Mouse (Mus musculus) retina, adult 2 months (tissue): ENCODE data around the gene Stoml2.

Experiments used
- DNase-seq: peaks from one replicate; pipeline ENCODE4 v3.0.0-alpha.2; 2012; ENCODE audit warnings: low read depth, low spot score

Stoml2 gene

DNA sequence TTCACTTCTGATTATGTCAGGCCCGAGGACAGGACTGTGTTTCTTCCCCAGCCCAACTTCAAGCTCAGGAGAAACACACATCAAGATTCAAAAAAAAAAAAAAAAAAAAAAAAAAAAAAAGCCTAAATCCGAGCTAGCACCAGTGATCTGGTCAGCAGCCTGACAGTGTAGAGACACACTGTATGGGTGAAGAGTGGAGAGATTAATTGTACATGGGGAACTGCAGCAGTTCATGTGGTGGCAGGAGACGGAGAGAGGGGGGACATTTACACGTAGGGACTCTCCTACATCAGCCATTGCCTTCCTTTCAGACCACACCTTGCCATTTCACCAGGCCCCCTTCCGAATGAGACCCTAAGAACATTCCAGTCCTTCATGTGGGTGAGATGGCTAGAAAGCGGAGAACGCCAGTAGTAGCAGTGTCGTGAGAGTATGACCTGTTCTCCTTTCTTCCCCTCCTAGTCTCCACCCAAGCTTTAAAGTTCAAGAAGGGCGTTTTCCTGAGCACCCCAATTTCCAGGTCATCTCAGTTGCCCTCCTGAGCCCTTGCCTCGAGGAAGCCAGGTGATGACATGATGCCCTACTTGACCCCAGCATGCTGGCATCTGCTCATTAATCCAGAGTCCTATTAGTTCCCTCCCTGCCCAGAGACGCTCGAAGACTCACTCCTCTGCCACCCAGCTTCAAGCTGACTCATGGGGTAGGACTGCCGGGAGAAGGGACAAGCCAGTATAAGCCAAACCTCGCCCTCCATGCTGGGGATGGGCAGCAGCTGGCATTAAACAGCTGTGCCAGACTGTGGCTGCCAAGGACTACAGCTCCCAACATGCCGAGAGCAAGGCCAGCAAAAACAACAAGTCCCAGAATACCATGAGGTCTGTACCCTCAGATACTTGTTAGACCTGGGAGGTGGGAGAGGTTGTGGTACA lies 7.3 kb upstream of the Stoml2 start:
- DNase-seq: no peak

GRCm38 (mm10) chr4:43037860-43038566 lies 6.5 kb upstream of the Stoml2 start:
- no peak for DNase-seq

DNA sequence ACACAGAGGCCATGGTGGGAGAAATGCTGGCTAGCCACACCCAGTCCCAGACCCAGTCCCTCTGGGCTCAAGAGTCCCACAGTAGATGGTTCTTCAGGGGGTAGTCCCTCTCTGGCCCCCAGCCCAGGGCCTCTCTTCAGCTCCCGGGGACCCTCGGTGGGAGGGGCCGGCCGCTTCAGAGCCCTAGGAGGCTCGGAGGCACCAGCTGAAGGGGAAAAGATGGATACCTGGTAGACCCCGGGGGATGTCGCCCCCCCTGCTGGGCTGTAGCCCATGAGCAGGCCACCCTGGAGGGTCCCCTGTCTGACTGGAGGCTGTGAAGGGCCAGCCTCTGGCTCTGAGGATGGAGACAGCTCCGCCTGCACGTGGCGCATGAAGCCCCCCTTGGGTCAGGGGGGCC lies 4.8 kb upstream of the Stoml2 start:
- no peak for DNase-seq

DNA sequence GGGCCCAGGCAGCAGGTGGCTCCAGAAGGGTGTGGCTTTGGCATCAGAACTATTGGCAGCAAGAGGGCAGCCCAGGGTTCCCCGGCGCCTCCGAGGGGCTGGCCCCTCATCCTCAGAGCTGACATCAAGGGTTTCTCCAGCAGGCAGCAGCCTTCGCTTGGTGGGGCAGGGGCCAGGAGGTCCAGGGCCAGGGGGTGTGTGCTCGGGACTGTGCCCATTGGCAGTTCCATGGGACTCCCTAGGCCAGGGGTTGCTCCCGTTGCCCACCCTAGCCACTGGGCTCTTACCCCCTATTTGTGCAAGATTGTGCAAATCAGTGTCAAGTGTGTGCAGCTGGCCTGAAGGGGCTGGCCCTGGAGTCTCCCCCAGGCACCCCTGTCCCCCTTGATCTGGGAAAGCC lies 4.3 kb upstream of the Stoml2 start:
- no peak for DNase-seq

DNA sequence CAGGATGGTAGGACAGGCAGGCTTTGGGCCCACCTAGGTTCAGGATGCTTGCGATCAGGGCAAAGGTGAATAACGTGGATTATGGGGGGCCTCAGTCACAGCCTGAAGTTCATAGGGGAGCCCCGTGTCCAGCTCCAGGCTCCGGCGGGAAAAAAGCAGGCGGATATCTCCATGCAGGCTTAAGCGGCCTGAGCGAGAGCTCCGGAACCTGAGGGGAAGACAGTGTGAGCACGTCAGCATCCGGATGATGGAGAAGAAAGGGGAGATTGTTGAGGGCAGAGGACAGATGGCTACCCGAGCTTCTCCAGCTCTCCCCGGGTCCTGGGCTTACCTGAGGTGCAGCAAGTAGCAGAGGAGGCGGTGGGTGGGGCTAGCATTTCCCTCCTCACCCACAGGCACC lies 2.0 kb upstream of the Stoml2 start:
- no peak for DNase-seq

DNA sequence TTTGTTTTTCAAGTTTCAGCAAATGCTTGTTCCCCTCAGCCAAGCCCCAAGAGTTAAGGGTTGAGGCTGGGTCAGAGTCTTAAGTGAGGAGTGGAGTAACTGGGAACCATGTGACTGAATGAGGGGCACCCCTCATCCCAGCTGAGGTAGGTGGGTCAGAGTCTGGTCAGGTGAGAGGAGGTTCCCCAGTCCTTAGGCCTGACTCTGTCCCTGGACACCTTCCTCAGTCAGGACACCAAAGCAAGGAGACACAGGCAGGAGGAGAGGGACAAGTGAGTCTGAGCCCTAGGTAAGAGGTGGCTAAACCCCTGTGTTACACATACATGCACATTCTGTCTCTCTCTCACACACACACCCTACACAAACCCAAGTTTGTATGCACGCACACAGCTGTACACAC lies 991 bp upstream of the Stoml2 start:
- no peak for DNase-seq

- no peak for DNase-seq
Observed at GRCm38 (mm10) chr4:43030780-43031230, 705 bp downstream of the Stoml2 start.

DNA sequence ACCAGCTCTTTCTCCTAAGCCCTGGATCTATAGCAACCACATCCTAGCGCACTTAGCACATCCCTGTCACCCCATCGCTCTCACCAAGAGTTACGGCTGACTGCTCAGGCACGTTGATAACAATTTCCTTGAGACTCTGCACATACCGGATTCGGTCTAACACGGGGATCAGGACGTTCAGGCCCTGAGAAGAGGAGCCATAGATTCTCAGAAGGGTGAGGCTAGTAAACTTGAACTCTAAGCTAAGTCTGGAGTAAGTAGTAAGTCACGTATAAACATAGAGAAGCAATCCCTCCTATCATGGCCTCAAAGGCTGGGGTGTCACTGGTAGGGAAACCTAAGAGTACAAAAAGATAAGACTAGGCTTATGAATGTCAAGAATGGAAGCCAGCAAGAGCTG lies 1.2 kb downstream of the Stoml2 start:
- DNase-seq: no peak

GRCm38 (mm10) chr4:43029749-43030148 lies 1.8 kb downstream of the Stoml2 start:
- DNase-seq: no peak

GRCm38 (mm10) chr4:43029121-43029520 lies 2.4 kb downstream of the Stoml2 start:
- DNase-seq: no peak

DNA sequence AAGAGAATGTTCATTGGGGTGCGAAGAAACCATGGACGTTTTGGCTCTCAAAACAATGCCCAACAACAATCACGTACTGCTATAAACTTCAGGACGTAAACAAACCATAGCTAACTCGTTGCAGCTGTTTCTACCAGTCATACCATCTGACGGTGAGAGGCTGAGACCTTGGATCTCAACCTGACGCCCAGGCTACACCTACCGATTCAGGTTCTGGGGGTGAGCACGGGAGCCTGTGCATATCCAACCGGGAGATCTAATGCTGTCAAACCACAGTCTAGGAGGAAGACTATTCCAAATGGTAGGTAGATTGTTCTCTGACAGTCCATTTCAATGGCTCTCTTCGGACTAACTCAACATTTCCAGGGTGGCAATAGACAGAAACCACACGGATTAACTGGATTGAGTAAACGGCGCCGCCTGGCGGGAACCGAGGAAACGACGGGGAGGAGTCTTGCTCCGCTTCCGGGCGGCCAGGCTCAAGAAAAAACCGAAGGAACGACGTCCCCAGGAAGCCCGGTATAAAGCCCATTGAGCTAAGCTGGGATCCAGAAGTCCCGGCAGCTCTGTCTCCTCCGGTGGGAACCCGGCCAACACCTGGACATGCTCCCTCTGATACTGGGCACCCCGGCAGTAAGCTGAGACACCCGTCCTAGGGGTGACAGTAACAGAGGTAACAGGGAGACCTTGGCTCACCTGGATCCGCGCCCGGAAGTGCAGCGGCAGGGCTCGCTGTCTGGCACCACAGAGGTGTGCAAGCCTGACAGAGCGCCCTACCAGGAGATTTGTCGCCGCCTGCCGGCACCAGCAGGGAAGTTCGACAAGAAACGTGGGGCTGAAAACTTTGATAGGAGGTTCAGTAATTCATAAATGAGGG lies 6.2 kb downstream of the Stoml2 start, which contains the start of gene Pigo:
Gene Pigo (minus strand): TSS at position 736 of the 877 bp plus-strand sequence.
- peak; percentile 82 for DNase-seq

DNA sequence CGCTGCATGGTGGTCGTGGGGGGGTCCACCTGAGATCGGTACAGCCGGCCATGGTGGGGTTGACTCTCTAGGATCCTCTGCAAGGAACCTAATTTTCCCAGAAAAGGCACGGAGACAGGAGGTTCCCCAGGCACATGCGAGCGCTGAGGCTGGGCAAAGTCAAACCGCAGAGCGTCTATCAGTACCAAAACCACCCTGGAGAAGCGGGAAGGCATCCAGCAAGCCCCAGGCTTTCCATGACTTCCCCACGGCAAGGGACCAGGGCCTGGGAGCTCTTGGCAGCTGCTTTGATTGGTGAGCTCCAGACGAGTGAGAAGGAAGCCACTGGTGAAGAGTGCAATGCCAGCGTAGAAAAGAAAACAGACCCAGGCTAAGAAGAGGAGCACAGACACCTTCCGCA lies 6.8 kb downstream of the Stoml2 start:
- no peak for DNase-seq

- DNase-seq: no peak
Observed at GRCm38 (mm10) chr4:43021341-43021740, 10.2 kb downstream of the Stoml2 start.

DNA sequence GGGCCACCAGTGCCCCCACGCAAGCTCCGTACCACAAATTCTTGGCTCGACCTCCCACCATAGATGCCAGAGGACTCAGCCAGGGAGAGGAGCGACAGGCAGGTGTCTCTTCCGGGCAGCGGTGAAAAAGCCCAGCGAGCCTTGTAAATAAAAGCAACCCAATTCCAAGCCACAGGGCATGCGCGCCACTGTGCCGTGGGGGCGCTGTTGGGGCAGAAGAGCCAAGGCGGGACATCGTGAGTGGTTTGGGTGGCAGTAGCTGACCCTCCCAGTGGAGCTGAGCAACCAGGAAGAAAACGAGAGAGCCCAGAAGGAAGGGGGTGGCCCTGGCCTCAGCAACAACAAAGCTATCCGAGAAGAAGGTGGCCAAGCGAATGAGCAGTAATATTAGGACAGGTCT lies 10.6 kb downstream of the Stoml2 start:
- DNase-seq: no peak

- no peak for DNase-seq
Observed at GRCm38 (mm10) chr4:43019641-43020465, 11.7 kb downstream of the Stoml2 start.

DNA sequence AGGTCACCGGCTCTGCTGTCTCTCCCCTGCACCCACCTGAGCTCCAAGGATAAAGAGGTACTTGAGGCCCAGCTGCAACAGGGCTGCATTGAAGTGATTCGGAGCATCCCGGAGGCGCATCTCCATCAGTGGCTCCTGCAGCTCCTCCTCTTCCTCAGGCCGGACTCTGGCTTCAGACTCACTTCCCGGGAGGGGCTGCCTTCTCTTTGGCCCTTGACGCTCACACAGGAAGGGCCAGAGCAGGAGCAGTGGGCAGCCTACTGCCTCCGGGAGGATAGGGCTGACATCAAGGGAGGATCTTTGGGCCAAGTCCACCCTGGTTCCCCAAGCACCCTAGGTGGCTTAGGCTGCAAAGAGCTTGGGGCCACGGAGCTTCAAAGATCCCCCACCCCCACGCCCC lies 12.3 kb downstream of the Stoml2 start:
- DNase-seq: no peak

GRCm38 (mm10) chr4:43018156-43018555 lies 13.4 kb downstream of the Stoml2 start:
- DNase-seq: no peak

GRCm38 (mm10) chr4:43012091-43012490 lies 19.4 kb downstream of the Stoml2 start:
- no peak for DNase-seq

GRCm38 (mm10) chr4:43010161-43011038 lies 21.1 kb downstream of the Stoml2 start, which contains the start of gene Fancg:
Gene Fancg, minus strand, starts transcription at chr4:43010506.
- DNase-seq: no peak

DNA sequence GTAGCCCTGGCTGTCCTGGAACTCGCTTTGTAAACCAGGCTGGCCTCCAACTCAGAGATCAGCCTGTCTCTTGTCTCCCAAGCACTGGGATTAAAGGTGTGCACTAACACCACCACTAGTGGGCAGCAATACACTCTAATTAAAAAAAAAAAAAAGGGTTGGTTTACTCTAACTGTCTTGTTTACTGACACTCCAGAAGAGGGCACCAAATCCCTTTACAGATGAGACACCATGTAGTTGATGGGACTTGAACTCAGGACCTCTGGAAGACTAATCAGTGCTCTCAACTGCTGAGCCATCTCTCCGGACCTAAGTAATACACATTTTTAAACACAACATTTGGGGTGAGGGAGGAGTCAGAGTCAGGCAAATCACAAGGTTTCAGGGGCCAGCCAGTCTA lies 25.7 kb downstream of the Stoml2 start:
- no peak for DNase-seq
